Mouse (Mus musculus): ENCODE results near the gene Fndc8. TPM values are rescaled to one million over a fixed set of nuclear protein-coding genes. Genes with fewer than 3 reads are reported as not detected.

Fndc8 gene
- polyA plus RNA-seq, 1 experiment, result 0.08 TPM

GRCm38 (mm10) chr11:82907651-82908607 is 16.0 kb downstream of the Fndc8 start, which contains the start of gene Nle1:
Nle1 (minus strand) TSS chr11:82908411.
- Histone ChIP-seq H3ac (ENCODE audit: control insufficient read depth, insufficient read length, low read depth) (peak within 1 kb of the TSS; percentile 89), H3K79me3 (ENCODE audit: low read depth) (peaks cover 7% of the 10 kb centered on the region), H3K36me3 (ENCODE audit: control insufficient read depth, insufficient read depth) (peaks cover 32% of the 10 kb centered on the region), H3K4me3 (ENCODE audit: insufficient read depth, poor library complexity, severe bottlenecking) (peak within 1 kb of the TSS; percentile 86), H3K27me3 (ENCODE audit: control insufficient read depth, insufficient read depth, insufficient read length) (peaks cover 4% of the 10 kb centered on the region), H3K79me2 (ENCODE audit: control insufficient read depth, insufficient read depth) (peaks cover 16% of the 10 kb centered on the region)
- no peak for TF ChIP-seq MYOD1 (IDR thresholded peaks at IDR 0.05; ENCODE audit: control insufficient read depth, insufficient read length, low read depth)
- TF ChIP-seq CTCF (IDR thresholded peaks at IDR 0.05; ENCODE audit: control insufficient read depth, insufficient read depth, insufficient read length), result peak; percentile 86
- peak; percentile 69 for TF ChIP-seq MAX (IDR thresholded peaks at IDR 0.05)
- no peak for TF ChIP-seq CEBPB (IDR thresholded peaks at IDR 0.05; ENCODE audit: low read depth)
- no peak for TF ChIP-seq FOSL1 (IDR thresholded peaks at IDR 0.05; ENCODE audit: insufficient read depth, low read length, poor library complexity, severe bottlenecking)
- TF ChIP-seq USF1 (IDR thresholded peaks at IDR 0.05; ENCODE audit: low read depth), result no peak

DNA sequence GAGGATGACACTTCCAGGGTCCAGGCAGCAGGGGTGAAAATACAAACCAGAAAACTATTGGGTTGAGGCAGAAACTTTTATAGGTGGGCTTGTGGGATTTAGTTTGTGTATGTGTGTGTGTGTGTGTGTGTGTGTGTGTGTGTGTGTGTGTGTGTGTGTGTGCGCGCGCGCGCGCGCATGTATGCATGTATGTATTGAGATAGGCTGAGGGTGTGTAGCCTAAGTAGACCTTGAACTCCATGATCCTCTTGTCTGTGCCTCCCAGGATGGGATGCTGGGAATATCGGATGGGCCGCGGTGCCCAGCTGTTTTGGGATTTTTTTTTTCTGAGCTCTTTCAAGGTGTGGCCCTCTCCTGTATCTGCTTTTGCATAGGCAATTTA is 16.7 kb downstream of the Fndc8 start:
- no peak overlapping the region for H3ac ChIP-seq (ENCODE audit: control insufficient read depth, insufficient read length, low read depth)
- peaks cover 26% of the 10 kb centered on the region for H3K36me3 ChIP-seq (ENCODE audit: control insufficient read depth, insufficient read depth)
- peaks cover 16% of the 10 kb centered on the region for H3K79me2 ChIP-seq (ENCODE audit: control insufficient read depth, insufficient read depth)
- H3K4me3 ChIP-seq (ENCODE audit: insufficient read depth, poor library complexity, severe bottlenecking), result peak overlapping the region; percentile 86
- H3K79me3 ChIP-seq (ENCODE audit: low read depth), result peaks cover 7% of the 10 kb centered on the region
- no peak for TF ChIP-seq FOSL1 (IDR thresholded peaks at IDR 0.05; ENCODE audit: insufficient read depth, low read length, poor library complexity, severe bottlenecking)
- TF ChIP-seq CEBPB (IDR thresholded peaks at IDR 0.05; ENCODE audit: low read depth), result no peak
- no peak for TF ChIP-seq CTCF (IDR thresholded peaks at IDR 0.05; ENCODE audit: control insufficient read depth, insufficient read depth, insufficient read length)
- no peak for TF ChIP-seq MYOD1 (IDR thresholded peaks at IDR 0.05; ENCODE audit: control insufficient read depth, insufficient read length, low read depth)
- TF ChIP-seq MYOG (IDR thresholded peaks at IDR 0.05; ENCODE audit: control insufficient read depth, extremely low read depth, insufficient read length), result no peak
- TF ChIP-seq USF1 (IDR thresholded peaks at IDR 0.05; ENCODE audit: low read depth), result no peak
- no peak for TF ChIP-seq MAX (IDR thresholded peaks at IDR 0.05)
- peaks cover 4% of the 10 kb centered on the region for H3K27me3 ChIP-seq (ENCODE audit: control insufficient read depth, insufficient read depth, insufficient read length)

DNA sequence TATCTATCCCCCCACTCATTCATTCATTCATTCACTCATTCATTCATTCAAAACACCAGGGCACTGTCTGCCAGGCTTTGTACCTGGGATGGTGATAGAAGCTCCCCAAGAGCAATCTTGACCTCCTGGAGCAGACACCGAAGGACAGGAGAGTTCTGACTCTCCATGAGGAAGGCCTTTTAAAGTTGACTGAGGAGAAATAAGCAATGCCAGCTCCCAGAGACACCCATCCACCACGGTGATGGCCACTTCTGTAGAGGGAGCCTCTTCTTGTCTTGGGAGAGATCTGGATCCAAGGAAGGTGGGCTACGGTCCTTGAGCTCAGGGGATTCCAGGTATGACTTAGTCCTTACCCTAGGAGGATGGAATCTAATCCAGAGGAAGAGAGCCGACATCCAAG is 18.3 kb downstream of the Fndc8 start, which contains the start of gene Unc45b:
Unc45b (plus strand) TSS at position 301 of the 400 bp plus-strand sequence.
- Histone ChIP-seq H3K4me3 (ENCODE audit: insufficient read depth, poor library complexity, severe bottlenecking) (no peak within 1 kb of the TSS), H3K79me3 (ENCODE audit: low read depth) (peaks cover 7% of the 10 kb centered on the region), H3ac (ENCODE audit: control insufficient read depth, insufficient read length, low read depth) (no peak within 1 kb of the TSS), H3K79me2 (ENCODE audit: control insufficient read depth, insufficient read depth) (peaks cover 16% of the 10 kb centered on the region), H3K27me3 (ENCODE audit: control insufficient read depth, insufficient read depth, insufficient read length) (peaks cover 4% of the 10 kb centered on the region), H3K36me3 (ENCODE audit: control insufficient read depth, insufficient read depth) (peaks cover 14% of the 10 kb centered on the region)
- TF ChIP-seq FOSL1 (IDR thresholded peaks at IDR 0.05; ENCODE audit: insufficient read depth, low read length, poor library complexity, severe bottlenecking) (no peak), USF1 (IDR thresholded peaks at IDR 0.05; ENCODE audit: low read depth) (no peak), MAX (IDR thresholded peaks at IDR 0.05) (no peak), CEBPB (IDR thresholded peaks at IDR 0.05; ENCODE audit: low read depth) (no peak), MYOG (IDR thresholded peaks at IDR 0.05; ENCODE audit: control insufficient read depth, extremely low read depth, insufficient read length) (no peak), MYOD1 (IDR thresholded peaks at IDR 0.05; ENCODE audit: control insufficient read depth, insufficient read length, low read depth) (no peak), CTCF (IDR thresholded peaks at IDR 0.05; ENCODE audit: control insufficient read depth, insufficient read depth, insufficient read length) (no peak)

DNA sequence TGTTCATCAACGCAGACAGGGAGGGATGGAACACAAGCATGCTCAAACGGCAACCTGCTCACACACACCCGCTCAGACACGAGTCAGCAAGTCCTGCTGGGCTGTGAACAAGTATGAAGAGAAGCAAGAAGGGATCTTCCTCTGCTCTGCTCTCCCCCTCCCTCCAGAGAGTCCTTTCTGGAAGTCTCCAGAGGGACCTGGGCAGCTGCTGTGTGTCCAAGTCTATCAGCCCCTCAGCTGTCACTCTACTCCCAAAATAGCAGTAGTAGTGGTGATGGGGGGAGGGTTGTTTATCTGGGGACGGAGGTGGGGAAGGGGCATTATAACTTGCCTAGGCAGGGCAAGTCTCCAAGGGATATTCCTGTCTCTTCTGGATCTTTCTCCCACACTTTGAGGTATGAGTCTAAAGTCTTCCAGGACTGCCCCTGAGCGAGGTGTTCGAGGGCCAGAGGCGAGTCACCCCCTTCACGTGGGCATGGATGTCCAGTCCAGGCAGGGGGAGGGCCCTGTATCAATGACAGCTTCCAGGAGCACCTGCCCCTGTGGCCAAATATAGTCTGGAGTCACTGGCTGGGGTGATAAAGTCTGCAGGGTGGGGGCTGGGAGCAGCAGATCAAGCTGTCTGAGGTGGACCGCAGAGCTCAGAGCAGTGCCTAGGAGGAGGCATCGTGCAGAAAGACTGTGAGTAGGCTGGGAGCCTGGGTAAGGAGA is 18.9 kb downstream of the Fndc8 start:
- Histone ChIP-seq H3ac (ENCODE audit: control insufficient read depth, insufficient read length, low read depth) (no peak overlapping the region), H3K27me3 (ENCODE audit: control insufficient read depth, insufficient read depth, insufficient read length) (peaks cover 4% of the 10 kb centered on the region), H3K4me3 (ENCODE audit: insufficient read depth, poor library complexity, severe bottlenecking) (no peak overlapping the region), H3K79me2 (ENCODE audit: control insufficient read depth, insufficient read depth) (peaks cover 16% of the 10 kb centered on the region), H3K36me3 (ENCODE audit: control insufficient read depth, insufficient read depth) (peaks cover 8% of the 10 kb centered on the region), H3K79me3 (ENCODE audit: low read depth) (peaks cover 7% of the 10 kb centered on the region)
- no peak for TF ChIP-seq FOSL1 (IDR thresholded peaks at IDR 0.05; ENCODE audit: insufficient read depth, low read length, poor library complexity, severe bottlenecking)
- TF ChIP-seq CTCF (IDR thresholded peaks at IDR 0.05; ENCODE audit: control insufficient read depth, insufficient read depth, insufficient read length), result no peak
- no peak for TF ChIP-seq CEBPB (IDR thresholded peaks at IDR 0.05; ENCODE audit: low read depth)
- no peak for TF ChIP-seq MYOD1 (IDR thresholded peaks at IDR 0.05; ENCODE audit: control insufficient read depth, insufficient read length, low read depth)
- no peak for TF ChIP-seq USF1 (IDR thresholded peaks at IDR 0.05; ENCODE audit: low read depth)
- TF ChIP-seq MYOG (IDR thresholded peaks at IDR 0.05; ENCODE audit: control insufficient read depth, extremely low read depth, insufficient read length), result no peak
- no peak for TF ChIP-seq MAX (IDR thresholded peaks at IDR 0.05)

DNA sequence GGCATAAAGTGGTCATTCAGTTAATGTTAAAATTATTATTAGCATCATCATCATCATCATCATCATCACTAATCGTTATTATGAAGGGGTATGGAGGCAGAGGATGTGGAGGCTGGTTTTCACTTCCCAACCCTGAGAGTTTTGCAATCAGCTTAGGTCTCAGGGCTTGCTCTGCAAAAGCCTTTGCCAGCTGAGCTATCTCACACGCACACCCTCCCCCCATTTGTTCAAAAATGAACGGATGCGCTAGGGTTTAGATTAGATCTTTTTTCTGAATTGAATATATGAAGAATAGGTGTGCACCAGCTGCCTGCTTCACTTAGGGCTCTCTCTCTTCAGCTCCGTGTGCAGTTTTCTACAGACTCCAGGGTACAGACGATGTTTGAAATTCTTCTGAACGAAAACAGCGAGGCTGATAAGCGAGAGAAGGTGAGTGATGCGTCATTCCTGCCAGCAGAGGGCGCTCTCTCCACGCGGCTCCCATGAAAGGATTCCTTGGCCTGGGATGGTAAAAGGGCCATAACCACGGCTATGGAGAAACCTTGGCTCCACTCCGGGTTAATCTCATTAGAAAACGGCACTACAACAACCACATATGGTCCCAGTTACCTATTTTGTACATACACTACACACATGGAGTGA is 22.9 kb downstream of the Fndc8 start:
- H3K36me3 ChIP-seq (ENCODE audit: control insufficient read depth, insufficient read depth), result no peaks in the 10 kb centered on the region
- no peak overlapping the region for H3K4me3 ChIP-seq (ENCODE audit: insufficient read depth, poor library complexity, severe bottlenecking)
- no peaks in the 10 kb centered on the region for H3K79me3 ChIP-seq (ENCODE audit: low read depth)
- H3K27me3 ChIP-seq (ENCODE audit: control insufficient read depth, insufficient read depth, insufficient read length), result peaks cover 7% of the 10 kb centered on the region
- H3K79me2 ChIP-seq (ENCODE audit: control insufficient read depth, insufficient read depth), result no peaks in the 10 kb centered on the region
- TF ChIP-seq CTCF (IDR thresholded peaks at IDR 0.05; ENCODE audit: control insufficient read depth, insufficient read depth, insufficient read length) (peak; percentile 72), MAX (IDR thresholded peaks at IDR 0.05) (no peak), CEBPB (IDR thresholded peaks at IDR 0.05; ENCODE audit: low read depth) (no peak)
- H3ac ChIP-seq (ENCODE audit: control insufficient read depth, insufficient read length, low read depth), result no peak overlapping the region

Data from C2C12 (cell line).